Mouse (Mus musculus): Measurements from ENCODE around the gene Gsc.

The Gsc gene

DNA sequence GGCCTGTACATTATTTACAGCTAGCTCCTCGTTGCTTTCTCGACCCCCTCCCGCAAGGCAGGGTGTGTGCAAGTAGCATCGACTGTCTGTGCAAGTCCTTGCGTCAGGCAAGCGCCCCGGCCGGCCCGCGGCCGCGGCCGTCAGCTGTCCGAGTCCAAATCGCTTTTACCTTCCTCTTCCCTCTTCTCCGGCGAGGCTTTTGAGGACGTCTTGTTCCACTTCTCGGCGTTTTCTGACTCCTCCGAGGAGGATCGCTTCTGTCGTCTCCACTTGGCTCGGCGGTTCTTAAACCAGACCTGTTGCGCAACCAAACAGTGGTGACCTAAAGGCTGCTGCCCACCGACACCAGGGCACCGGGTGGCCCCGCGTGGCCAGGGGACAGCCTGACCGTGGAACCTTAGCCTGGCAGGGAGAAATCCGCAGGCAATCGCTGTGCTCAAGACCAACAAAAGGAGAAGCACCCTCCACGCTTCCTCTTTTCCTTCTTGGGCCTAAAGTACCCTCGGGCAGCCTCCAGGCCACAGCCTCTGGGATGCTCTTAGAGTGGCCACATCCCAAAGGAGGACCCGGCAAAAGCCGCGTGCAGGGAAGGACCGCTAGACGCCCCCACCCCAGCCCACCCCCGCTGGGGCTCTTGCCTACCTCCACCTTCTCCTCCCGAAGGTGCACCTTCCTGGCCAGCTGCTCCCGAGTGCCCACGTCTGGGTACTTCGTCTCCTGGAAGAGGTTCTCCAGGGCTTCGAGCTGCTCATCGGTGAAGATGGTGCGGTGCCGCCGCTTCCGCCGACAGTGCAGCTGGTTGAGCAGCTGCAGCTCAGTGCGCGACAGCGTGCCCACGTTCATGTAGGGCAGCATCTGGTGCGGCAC is 1.5 kb downstream of the Gsc start:
- TF ChIP-seq GATA4 (IDR thresholded peaks at IDR 0.05; ENCODE audit: insufficient replicate concordance, low read length), result no peak

DNA sequence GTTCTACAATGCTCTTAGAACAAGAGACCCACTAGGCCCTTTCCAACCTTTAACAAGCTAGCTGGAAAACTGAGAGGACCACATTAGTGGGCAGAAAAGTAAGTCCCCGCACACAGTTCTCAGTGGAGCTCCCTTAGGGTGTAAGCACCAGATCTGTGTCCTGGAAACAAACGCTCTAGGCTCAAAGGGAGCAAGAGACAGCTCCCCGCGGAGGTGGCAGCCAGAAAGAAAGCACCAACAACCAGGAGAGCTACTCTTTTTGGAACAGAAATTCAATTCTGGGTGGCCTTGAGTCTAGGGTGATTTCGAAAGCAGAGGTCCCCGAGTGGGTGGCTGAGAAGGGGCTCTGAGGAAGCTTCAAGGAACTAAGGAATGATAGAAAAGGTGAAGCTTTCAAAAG is 2.5 kb downstream of the Gsc start:
- no peak for TF ChIP-seq GATA4 (IDR thresholded peaks at IDR 0.05; ENCODE audit: insufficient replicate concordance, low read length)

DNA sequence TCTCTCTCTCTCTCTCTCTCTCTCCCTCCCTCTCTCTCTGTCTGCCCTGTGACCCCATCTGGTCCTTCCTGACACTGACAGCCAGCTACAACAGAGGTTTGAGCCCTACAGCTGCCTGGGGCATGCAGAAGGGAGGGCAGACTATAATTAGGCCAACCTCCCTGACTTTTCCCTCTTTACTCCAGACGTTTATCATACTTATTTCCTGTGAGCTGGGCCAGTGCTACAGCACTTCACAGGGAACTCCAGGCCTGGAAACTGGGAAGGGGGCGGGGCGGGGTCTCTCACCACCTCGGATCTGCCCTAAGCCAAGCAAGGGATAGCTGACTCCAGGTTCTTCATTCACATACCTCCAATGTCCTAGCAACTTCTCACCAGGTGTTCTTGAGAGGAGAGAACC is 4.3 kb downstream of the Gsc start:
- TF ChIP-seq GATA4 (IDR thresholded peaks at IDR 0.05; ENCODE audit: insufficient replicate concordance, low read length), result no peak

DNA sequence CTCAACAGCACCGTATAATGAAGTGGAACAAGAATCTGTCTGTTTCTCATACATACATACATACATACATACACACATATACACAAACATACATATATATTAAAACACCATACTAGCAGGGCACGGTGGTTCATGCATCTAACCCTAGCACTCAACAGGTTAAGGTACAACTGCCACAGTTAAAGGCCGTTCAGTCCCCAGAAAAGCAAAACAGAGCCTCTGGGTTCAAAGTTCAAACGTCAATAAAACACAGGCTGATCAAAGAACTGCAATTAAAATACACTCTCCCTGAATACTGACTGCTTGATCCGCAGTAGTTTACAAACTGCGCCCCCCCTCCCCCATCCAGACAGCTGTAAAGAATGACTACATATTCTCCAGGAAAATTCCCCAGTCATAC is 5.8 kb downstream of the Gsc start:
- no peak for TF ChIP-seq GATA4 (IDR thresholded peaks at IDR 0.05; ENCODE audit: insufficient replicate concordance, low read length)

DNA sequence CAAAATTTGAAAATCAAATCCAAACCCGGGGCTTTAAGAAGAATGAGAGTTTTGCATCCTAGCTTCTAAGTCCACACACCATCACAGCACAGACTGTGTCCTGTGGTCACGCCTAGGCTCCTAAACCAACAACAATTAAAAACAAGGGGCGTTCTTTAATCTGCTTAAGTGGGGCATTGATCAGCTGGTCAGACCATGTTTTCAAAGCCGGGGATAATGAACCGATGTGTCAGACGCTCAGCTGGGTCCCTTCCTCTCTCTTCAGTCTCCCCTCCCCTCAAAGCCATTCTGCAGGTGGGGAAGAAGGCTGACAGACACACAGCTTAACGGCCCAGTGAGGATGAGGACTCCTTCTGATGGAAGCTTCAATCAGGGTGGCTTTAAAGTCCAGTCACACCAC is 6.2 kb downstream of the Gsc start:
- TF ChIP-seq GATA4 (IDR thresholded peaks at IDR 0.05; ENCODE audit: insufficient replicate concordance, low read length), result no peak

DNA sequence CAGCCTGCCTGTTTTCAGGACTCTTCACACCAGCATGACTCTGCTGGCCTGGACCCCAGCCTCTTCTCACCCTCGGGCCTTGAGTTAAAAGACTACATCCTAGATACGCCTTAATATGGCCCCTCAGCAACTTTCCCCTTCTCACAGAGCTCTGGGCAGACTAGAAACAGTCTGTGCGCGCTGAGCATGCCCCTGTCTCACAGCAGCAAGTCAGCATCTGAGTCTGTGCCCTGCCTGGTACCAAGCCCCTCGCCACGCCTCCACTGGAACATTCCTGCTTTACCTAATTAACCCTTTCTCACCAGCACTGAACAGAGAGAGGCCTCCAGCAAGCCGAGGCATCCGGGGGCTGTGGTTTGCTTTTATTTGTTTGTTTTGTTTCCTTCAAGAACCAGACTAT is 11.8 kb downstream of the Gsc start:
- TF ChIP-seq GATA4 (IDR thresholded peaks at IDR 0.05; ENCODE audit: insufficient replicate concordance, low read length), result no peak

DNA sequence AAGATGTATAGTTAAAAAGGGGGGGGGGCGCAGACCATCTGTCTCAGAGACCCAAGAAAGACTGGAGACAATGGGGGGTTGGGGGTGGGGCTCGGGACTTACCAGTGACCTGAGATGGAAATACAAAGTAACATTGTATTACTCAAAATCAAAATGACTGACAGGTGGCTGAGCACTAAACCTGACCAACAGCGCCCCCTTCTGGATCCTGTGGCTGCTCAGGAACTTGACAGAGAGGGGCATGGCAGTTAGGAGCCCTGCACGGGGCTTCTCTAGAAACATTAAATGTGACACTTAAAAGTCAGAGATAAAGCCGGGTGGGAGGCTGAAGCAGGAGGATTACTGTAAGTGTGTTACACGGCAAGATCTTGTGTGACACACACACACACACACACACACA is 13.8 kb downstream of the Gsc start:
- TF ChIP-seq GATA4 (IDR thresholded peaks at IDR 0.05; ENCODE audit: insufficient replicate concordance, low read length), result no peak

DNA sequence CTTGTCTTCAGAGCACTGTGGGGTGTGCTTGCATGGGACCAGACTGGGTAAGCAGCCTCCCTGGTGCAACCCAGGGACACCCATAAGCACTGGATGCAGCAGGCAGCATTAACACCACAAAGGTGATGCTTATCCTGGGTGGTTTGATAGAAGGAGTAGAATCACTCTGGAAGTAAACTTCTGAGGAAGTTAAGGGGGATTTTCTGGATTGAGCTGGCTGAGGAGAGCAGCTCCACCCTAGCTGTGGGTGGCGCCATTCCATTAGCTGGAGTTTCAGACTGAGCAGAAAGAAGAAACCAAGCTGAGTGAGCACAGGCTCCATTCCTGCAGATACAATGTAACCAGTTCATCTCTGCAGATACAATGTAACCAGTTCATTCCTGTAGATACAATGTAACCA is 20.1 kb downstream of the Gsc start:
- TF ChIP-seq GATA4 (IDR thresholded peaks at IDR 0.05; ENCODE audit: insufficient replicate concordance, low read length), result no peak

DNA sequence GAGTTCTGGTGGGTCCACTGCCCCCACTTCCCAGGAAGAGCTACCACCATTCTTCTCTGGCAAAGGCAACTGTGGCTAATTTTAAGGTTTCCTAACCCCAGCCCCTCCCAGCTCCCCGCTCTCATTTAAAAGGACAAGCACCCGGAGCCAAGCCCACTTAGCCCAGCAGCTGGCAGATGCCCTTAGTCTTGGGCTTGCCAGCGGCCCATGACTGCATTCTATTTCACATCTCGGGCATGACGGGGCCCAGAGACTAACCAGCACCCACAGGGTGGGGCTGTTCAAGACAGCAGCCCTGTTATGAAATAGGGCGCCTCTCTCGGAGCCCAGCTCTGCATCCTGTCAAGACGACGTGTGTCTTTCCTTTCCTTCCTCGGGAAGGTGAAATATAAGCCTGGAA is 22.9 kb downstream of the Gsc start:
- no peak for TF ChIP-seq GATA4 (IDR thresholded peaks at IDR 0.05; ENCODE audit: insufficient replicate concordance, low read length)

DNA sequence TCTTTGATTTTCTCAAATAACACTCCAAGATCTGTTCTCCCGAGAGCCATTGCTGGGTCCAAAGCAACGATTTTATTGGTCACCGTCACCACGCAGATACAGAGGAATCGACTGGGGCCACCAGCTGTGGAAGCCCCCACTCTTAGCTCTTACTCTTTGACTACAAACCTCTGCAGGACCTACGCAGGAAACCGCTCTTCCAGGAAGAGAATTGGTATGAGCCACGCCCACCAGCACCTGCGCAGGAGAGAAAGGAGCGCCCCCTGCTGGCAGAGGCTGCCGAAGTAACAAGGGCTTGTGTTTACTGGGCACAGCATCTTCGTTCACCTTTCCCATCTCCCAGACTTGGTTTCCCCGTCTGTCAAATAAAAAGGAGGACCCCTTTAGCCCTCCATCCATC is 25.0 kb downstream of the Gsc start:
- no peak for TF ChIP-seq GATA4 (IDR thresholded peaks at IDR 0.05; ENCODE audit: insufficient replicate concordance, low read length)

DNA sequence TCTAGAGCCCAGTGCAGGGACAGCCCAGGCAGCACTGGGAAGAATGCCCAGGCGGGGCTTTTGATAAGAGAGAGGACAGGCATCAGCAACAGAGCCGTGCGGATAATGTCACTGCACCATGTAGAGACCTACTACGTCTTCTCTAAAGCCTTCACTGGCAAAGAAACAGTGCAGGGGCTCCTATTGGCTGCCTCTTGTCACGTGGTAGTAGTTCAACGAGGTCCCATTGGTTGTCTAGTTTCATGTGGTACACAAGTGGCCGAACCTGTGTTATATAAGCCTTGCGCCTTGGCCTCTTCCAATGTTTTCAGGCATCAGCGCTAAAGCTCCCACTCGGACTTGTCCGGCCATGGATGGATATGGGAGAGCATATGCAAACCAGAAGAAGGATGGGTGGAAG is 29.4 kb downstream of the Gsc start:
- TF ChIP-seq GATA4 (IDR thresholded peaks at IDR 0.05; ENCODE audit: insufficient replicate concordance, low read length), result no peak

DNA sequence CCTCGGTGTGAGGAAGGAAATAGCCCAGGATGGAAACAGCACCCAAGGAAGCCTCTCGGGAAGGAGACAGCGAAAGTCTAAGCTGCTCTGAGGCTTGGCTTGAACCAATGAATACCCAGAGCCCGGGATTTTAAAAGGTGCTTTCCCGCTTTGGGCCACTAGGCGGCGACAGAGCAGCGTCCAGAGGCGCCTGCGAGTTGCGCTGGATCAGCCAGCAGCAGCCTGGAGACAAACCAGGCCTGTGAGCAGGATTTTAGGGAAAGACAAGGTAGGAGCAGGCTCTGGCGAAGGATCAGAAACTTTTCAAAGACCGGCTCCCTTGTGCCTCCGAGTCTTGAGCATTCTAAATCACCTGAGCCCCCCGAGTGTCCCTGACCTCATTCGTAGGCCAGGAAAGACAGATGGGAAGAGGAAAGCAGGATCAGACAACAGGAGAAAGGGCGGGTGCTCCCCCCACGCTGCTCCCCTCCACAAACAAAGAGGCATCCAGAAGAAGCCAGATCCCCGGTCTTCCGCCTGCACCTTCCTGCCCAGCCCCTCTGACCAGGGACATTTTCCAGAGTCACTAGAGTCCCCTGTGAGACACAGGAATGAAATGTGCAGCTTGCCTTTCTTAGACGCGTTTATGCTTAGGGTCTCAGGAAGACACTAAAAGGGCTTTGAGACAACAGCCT is 32.9 kb downstream of the Gsc start:
- TF ChIP-seq GATA4 (IDR thresholded peaks at IDR 0.05; ENCODE audit: insufficient replicate concordance, low read length), result no peak

DNA sequence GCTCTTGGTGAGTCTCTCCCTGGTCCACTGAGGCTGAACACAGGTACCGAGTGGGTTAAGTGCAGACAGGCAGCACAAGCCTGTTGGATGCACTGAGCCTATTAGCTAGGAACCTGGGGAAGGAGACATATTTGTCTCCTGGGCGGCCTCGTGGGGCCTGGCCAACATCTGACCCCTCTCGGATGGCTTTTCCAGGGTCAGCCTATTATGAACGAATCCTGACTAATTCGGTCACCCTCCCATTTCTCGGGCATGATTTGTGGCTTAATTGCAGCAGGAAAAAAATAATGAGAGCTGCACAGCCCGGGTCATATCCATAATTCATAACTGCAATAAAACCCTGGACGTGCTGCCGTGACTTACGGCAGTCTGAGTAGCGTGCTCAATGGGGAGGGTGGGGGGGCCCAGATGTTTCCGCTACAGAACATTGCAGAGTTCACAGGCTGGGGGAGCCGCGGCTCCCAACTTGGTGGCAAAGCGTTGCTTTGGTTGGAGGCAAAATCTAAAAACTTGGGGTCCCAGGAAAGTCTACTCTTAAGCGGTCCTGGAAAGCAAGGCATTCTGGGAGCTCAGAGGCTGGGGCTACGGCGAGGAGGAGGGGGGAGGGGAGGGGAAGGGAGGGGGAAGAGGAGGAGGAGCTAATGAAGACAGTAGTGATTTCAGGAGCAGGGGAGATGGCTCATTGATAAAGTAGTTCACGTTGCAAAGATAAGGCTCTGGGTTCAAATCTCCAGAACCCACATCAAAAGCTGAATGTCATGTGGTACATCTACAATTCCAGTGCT is 39.0 kb downstream of the Gsc start:
- TF ChIP-seq GATA4 (IDR thresholded peaks at IDR 0.05; ENCODE audit: insufficient replicate concordance, low read length), result no peak

DNA sequence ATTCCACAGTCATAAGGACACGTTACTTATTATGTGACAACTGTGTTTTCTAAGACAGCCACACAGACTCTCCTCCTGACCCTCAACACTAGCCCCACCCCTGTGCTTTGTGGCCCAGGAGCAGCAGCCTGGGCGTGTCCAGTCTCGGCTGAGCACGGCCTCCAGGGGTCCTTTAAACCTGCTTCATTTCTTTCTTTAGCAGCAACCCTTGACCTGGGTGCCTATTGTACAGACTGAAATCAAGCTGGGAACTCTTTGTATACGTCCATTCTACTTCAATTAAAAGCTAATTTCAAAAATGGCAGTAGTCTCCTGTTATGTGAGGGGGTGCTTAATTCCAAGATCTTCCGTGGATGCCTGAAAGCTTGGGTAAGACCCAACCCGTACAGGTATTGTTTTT is 39.9 kb downstream of the Gsc start:
- TF ChIP-seq GATA4 (IDR thresholded peaks at IDR 0.05; ENCODE audit: insufficient replicate concordance, low read length), result no peak

DNA sequence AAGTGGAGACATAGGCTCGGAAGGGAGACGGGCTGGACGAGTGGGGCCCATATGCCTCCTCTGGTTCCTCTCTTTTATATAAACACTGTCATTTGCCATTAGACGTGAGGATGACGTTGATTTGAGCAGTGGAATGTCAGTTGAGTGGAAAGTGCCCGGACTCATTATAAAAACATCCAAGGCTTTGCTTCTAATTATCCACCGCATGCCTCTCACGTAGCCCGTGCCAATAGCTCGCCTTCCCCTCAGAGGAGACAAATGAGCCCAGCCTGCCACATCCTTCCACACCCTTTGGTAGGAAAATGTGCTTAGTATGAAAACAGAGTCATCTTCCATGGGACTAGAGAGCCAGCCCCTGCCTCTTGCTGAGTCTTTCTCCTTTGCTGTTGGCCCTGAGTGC is 41.8 kb downstream of the Gsc start:
- TF ChIP-seq GATA4 (IDR thresholded peaks at IDR 0.05; ENCODE audit: insufficient replicate concordance, low read length), result no peak

DNA sequence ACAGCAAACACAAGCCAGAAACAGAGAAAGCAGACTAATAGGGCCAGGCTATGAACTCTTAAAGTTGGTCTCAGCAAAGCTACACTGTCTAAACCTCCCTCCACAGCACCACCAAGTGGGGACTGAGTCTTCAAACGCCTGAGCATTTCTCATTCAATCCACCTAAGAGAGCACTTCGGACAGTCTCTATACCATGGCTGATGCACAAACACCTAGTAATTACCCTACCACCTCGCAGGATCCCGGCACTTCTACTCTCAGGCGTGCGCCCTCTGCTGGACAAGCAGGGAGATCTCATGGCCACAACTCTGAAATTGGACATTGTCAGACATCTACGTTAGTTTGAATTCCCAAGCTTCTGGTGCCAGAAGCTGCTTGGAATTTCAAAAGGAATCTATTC is 46.2 kb downstream of the Gsc start:
- TF ChIP-seq GATA4 (IDR thresholded peaks at IDR 0.05; ENCODE audit: insufficient replicate concordance, low read length), result no peak
